Mouse (Mus musculus): Measurements from ENCODE around the gene Fmnl2. TPM values are rescaled to one million over a fixed set of nuclear protein-coding genes. Genes with fewer than 3 reads are reported as not detected.

The Fmnl2 gene
- polyA plus RNA-seq, 1 experiment from 2014 or later: 3.5 TPM

DNA sequence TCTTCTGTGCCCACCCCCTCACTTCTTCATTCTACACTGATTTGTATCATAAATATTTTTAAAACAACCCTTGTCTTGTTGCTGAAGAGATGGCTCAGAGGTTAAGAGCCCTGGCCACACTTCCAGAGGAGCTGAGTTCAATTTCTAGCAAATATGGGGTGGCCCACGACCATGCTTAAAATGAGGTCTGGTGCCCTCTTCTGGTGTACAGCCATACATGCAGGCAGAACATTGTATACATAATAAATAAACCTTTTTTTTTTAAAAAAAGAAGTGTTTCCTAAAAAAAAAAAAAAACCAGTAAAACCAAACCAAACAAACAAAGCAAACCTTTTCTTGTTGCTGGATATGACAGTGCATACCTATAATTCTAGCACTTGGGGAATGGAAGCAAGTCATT lies 225.6 kb downstream of the Fmnl2 start:
- no peaks in the 10 kb centered on the region for H3K4me1 ChIP-seq (ENCODE audit: insufficient read depth, low read depth, low read length)
- no peaks in the 10 kb centered on the region for H3K36me3 ChIP-seq (ENCODE audit: insufficient read depth, low read length)
- no peak overlapping the region for H3K27ac ChIP-seq (ENCODE audit: low read length)
- no peaks in the 10 kb centered on the region for H3K27me3 ChIP-seq (replicated peaks; ENCODE audit: insufficient read depth, low read length)
- DNase-seq (ENCODE audit: low spot score) (peak; percentile 39), ATAC-seq (no peak)
- no peak overlapping the region for H3K4me3 ChIP-seq (ENCODE audit: low read depth, low read length)
- H3K4me2 ChIP-seq (replicated peaks; ENCODE audit: low read depth, low read length): no peak overlapping the region
- WGBS: 15% methylated on average over 1 of the region's 1 CpGs
- TF ChIP-seq CTCF (IDR thresholded peaks at IDR 0.05) (peak; percentile 73), EP300 (IDR thresholded peaks at IDR 0.05) (no peak)
- no peaks in the 10 kb centered on the region for H3K9me3 ChIP-seq (ENCODE audit: low read length)
- no peak overlapping the region for H3K9ac ChIP-seq (replicated peaks; ENCODE audit: low read depth)

DNA sequence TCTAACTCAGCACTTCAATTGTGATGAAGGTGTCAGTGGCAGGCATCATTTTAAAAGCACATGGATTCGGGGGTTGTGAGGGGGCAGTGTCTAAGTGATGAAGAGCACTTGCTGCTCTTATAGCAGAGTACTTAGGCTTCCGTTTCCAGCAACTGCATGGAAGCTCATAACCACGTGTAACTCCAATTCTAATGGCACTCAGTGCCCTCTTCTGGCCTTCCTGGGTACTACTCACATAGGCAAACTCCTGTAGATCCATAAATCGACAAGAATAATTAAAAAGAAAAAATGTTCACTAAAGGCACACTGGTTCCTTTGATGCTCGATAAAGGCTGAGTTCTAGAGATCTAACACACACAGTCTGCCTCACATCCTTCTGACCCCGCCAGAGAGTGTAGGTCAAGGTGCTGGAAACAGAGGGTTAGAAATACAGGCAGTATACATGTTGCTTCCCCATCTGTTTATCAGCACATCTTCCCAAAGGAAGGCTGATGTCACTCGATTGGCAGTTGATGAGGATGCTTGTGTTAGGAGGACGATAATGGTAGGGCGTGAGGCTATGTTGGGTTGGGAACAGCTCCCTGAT lies 228.1 kb downstream of the Fmnl2 start:
- Histone ChIP-seq H3K36me3 (ENCODE audit: insufficient read depth, low read length) (no peaks in the 10 kb centered on the region), H3K4me1 (ENCODE audit: insufficient read depth, low read depth, low read length) (no peaks in the 10 kb centered on the region), H3K27ac (ENCODE audit: low read length) (no peak overlapping the region), H3K9ac (replicated peaks; ENCODE audit: low read depth) (no peak overlapping the region), H3K4me2 (replicated peaks; ENCODE audit: low read depth, low read length) (no peak overlapping the region), H3K9me3 (ENCODE audit: low read length) (no peaks in the 10 kb centered on the region), H3K4me3 (ENCODE audit: low read depth, low read length) (no peak overlapping the region), H3K27me3 (replicated peaks; ENCODE audit: insufficient read depth, low read length) (no peaks in the 10 kb centered on the region)
- peak; percentile 48; the same call in 1 of the 2 replicates for ATAC-seq
- 46% methylated on average over 9 of the region's 9 CpGs for WGBS
- TF ChIP-seq EP300 (IDR thresholded peaks at IDR 0.05): no peak
- TF ChIP-seq CTCF (IDR thresholded peaks at IDR 0.05): peak; percentile 85
- DNase-seq (ENCODE audit: low spot score): peak; percentile 62

GRCm38 (mm10) chr2:53088744-53089143 lies 231.1 kb downstream of the Fmnl2 start:
- Histone ChIP-seq H3K27me3 (replicated peaks; ENCODE audit: insufficient read depth, low read length) (no peaks in the 10 kb centered on the region), H3K4me3 (ENCODE audit: low read depth, low read length) (no peak overlapping the region), H3K4me1 (ENCODE audit: insufficient read depth, low read depth, low read length) (no peaks in the 10 kb centered on the region), H3K27ac (ENCODE audit: low read length) (no peak overlapping the region), H3K4me2 (replicated peaks; ENCODE audit: low read depth, low read length) (no peak overlapping the region), H3K9me3 (ENCODE audit: low read length) (no peaks in the 10 kb centered on the region), H3K36me3 (ENCODE audit: insufficient read depth, low read length) (no peaks in the 10 kb centered on the region), H3K9ac (replicated peaks; ENCODE audit: low read depth) (no peak overlapping the region)
- ATAC-seq: no peak
- WGBS: 83% methylated on average over 3 of the region's 3 CpGs
- no peak for DNase-seq (ENCODE audit: low spot score)
- no peak for TF ChIP-seq CTCF (IDR thresholded peaks at IDR 0.05)
- no peak for TF ChIP-seq EP300 (IDR thresholded peaks at IDR 0.05)

DNA sequence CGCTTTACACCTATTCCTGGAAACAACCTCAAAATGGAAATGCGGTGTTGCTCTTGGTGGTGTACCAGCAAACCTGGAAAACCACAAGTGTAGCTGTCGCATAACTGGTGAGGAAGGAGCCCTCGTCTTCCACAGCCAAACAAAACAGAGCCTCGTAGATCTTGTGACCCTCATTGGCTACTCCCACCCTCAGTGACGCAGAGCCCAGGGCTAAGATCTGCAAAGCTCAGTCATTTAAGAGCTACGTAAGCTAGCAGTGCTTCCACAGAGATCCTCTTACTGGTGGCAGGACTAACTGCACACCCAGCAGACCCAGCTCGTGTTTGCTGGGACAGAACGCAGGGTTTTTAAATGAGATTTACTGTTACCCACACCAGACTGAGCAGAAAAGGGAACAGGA lies 237.4 kb downstream of the Fmnl2 start:
- WGBS: 92% methylated on average over 9 of the region's 9 CpGs
- no peak for ATAC-seq
- no peak for DNase-seq (ENCODE audit: low spot score)

DNA sequence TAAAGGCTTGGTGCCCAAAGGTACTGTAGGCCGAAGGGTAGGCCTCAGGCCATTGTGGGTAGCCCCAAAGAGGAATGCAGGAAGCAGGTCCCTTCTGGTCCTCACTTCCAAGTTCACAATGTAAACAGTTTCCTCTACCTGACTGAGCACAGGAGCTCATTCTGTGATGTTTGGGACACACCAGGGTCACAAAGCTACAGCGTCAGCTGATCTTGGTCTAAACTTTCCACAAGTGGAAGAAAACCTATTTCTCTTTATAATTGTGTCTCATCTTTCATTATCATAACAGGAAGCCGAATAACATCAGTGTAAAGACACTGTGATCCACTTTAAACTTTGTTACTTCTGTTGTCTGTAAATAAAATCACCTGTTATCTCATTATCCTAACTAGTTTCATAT lies 237.8 kb downstream of the Fmnl2 start:
- Histone ChIP-seq H3K27ac (ENCODE audit: low read length) (no peak overlapping the region), H3K9me3 (ENCODE audit: low read length) (no peaks in the 10 kb centered on the region), H3K36me3 (ENCODE audit: insufficient read depth, low read length) (no peaks in the 10 kb centered on the region), H3K4me2 (replicated peaks; ENCODE audit: low read depth, low read length) (no peak overlapping the region), H3K9ac (replicated peaks; ENCODE audit: low read depth) (no peak overlapping the region), H3K4me3 (ENCODE audit: low read depth, low read length) (no peak overlapping the region), H3K27me3 (replicated peaks; ENCODE audit: insufficient read depth, low read length) (no peaks in the 10 kb centered on the region), H3K4me1 (ENCODE audit: insufficient read depth, low read depth, low read length) (no peaks in the 10 kb centered on the region)
- WGBS: 90% methylated on average over 3 of the region's 3 CpGs
- ATAC-seq (no peak), DNase-seq (ENCODE audit: low spot score) (no peak)
- no peak for TF ChIP-seq EP300 (IDR thresholded peaks at IDR 0.05)
- TF ChIP-seq CTCF (IDR thresholded peaks at IDR 0.05): no peak

More for the DNA sequence above, 237.4 kb downstream of the Fmnl2 start:
- Histone ChIP-seq H3K4me3 (ENCODE audit: low read depth, low read length) (no peak overlapping the region), H3K27ac (ENCODE audit: low read length) (no peak overlapping the region), H3K4me2 (replicated peaks; ENCODE audit: low read depth, low read length) (no peak overlapping the region), H3K9ac (replicated peaks; ENCODE audit: low read depth) (no peak overlapping the region), H3K4me1 (ENCODE audit: insufficient read depth, low read depth, low read length) (no peaks in the 10 kb centered on the region), H3K36me3 (ENCODE audit: insufficient read depth, low read length) (no peaks in the 10 kb centered on the region), H3K27me3 (replicated peaks; ENCODE audit: insufficient read depth, low read length) (no peaks in the 10 kb centered on the region), H3K9me3 (ENCODE audit: low read length) (no peaks in the 10 kb centered on the region)
- TF ChIP-seq EP300 (IDR thresholded peaks at IDR 0.05): no peak
- TF ChIP-seq CTCF (IDR thresholded peaks at IDR 0.05): no peak

GRCm38 (mm10) chr2:53100093-53100492 lies 242.4 kb downstream of the Fmnl2 start:
- 46% methylated on average over 2 of the region's 2 CpGs for WGBS
- Histone ChIP-seq H3K9me3 (ENCODE audit: low read length) (no peaks in the 10 kb centered on the region), H3K9ac (replicated peaks; ENCODE audit: low read depth) (no peak overlapping the region), H3K4me2 (replicated peaks; ENCODE audit: low read depth, low read length) (no peak overlapping the region), H3K27me3 (replicated peaks; ENCODE audit: insufficient read depth, low read length) (no peaks in the 10 kb centered on the region), H3K36me3 (ENCODE audit: insufficient read depth, low read length) (no peaks in the 10 kb centered on the region; the same call in 1 of the 2 replicates), H3K4me1 (ENCODE audit: insufficient read depth, low read depth, low read length) (no peaks in the 10 kb centered on the region), H3K27ac (ENCODE audit: low read length) (no peak overlapping the region), H3K4me3 (ENCODE audit: low read depth, low read length) (no peak overlapping the region)
- ATAC-seq (no peak), DNase-seq (ENCODE audit: low spot score) (no peak)
- TF ChIP-seq EP300 (IDR thresholded peaks at IDR 0.05) (no peak), CTCF (IDR thresholded peaks at IDR 0.05) (no peak)
